Mouse (Mus musculus): ENCODE data around the gene Shisa9.

Gene Shisa9

DNA sequence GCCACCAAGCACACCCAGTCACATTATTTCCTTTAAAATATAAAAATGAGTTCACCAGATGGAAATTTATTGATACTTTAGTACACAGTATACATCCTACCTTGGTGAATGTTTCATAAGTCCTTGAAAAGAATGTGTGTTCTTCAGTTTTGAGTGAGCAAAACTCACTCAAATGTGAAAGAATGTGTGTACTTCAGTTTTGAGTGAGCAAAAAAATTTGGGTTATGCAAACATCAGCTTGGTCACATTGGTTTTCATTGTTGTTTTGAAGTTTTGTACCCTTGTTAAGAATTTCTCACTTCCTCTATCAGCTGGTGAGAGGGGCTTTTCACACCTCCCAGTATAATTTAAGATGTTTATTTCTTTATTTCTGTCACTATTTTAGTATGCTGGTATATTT is 331.7 kb downstream of the Shisa9 start:
- DNase-seq (ENCODE audit: low read depth): no peak

All from fibroblast of lung, adult 2 months (primary cell).